Mouse (Mus musculus) MEL (cell line): Measurements from ENCODE around the gene Ror1. TPM values are rescaled to one million over a fixed set of nuclear protein-coding genes. Genes with fewer than 3 reads are reported as not detected.

Experiments used
- DNase-seq: peaks from one replicate; pipeline ENCODE4 v3.0.0; 2011; ENCODE audit warnings: low read depth, low spot score
- H3K27ac ChIP-seq: 2 replicates; pipeline ENCODE4 v1.5.1; 2012; ENCODE audit warnings: low read depth, mild to moderate bottlenecking, control low read depth, low read length, moderate library complexity; ENCODE audit not compliant: control insufficient read depth
- H3K27me3 ChIP-seq, 2 experiments: fragments of 150-350 bp in 1 of 2; sonication (generic) in 1 of 2; 2 replicates each; pipeline ENCODE4 v1.6.1; 2012; ENCODE audit warnings: low read length in 2 of 2, mild to moderate bottlenecking in 2 of 2, improper control_type of control experiment in 1 of 2, moderate library complexity in 1 of 2; ENCODE audit not compliant: insufficient read depth in 2 of 2, control insufficient read depth in 1 of 2
- H3K36me3 ChIP-seq, 2 experiments: 2 replicates each; pipeline ENCODE4 v1.6.1; 2012 to 2014; ENCODE audit warnings: low read length in 2 of 2, improper control_type of control experiment in 1 of 2, inconsistent platforms in 1 of 2, mild to moderate bottlenecking in 1 of 2; ENCODE audit not compliant: insufficient read depth in 2 of 2, control insufficient read depth in 1 of 2
- H3K4me1 ChIP-seq, 2 experiments: fragments of 150-350 bp in 1 of 2; sonication (generic) in 1 of 2; 2 replicates each; pipeline ENCODE4 v1.6.1; 2012; ENCODE audit warnings: low read length in 2 of 2, improper control_type of control experiment in 1 of 2, mild to moderate bottlenecking in 1 of 2; ENCODE audit not compliant: insufficient read depth in 2 of 2, control insufficient read depth in 1 of 2
- H3K4me3 ChIP-seq, 2 experiments: fragments of 150-350 bp in 1 of 2; sonication (generic) in 1 of 2; 2 replicates each; pipeline ENCODE4 v1.5.1; 2012; ENCODE audit warnings: low read depth in 2 of 2, low read length in 2 of 2, mild to moderate bottlenecking in 2 of 2, moderate library complexity in 2 of 2, control low read depth in 1 of 2, improper control_type of control experiment in 1 of 2; ENCODE audit not compliant: control insufficient read depth in 1 of 2, insufficient read depth in 1 of 2
- H3K79me2 ChIP-seq: 2 replicates; pipeline ENCODE4 v1.6.1; 2012; ENCODE audit warnings: mild to moderate bottlenecking, low read length, moderate library complexity; ENCODE audit not compliant: control insufficient read depth, poor library complexity, insufficient read depth
- H3K9ac ChIP-seq: 2 replicates; pipeline ENCODE4 v1.6.1; 2012; ENCODE audit warnings: low read depth, mild to moderate bottlenecking, control low read depth, low read length, moderate library complexity; ENCODE audit not compliant: control insufficient read depth, poor library complexity, severe bottlenecking
- H3K9me3 ChIP-seq: fragments of 150-350 bp; sonication (generic); replicated peaks from 2 replicates; pipeline ENCODE4 v1.6.1; 2012; ENCODE audit warnings: mild to moderate bottlenecking, low read length, improper control_type of control experiment, moderate library complexity; ENCODE audit not compliant: insufficient read depth
- BHLHE40 ChIP-seq: IDR thresholded peaks from 2 replicates; pipeline ENCODE4 v1.6.1; 2012; ENCODE audit warnings: low read depth, mild to moderate bottlenecking, inconsistent platforms, low read length, improper control_type of control experiment, borderline replicate concordance
- ETS1 ChIP-seq: IDR thresholded peaks from 2 replicates; pipeline ENCODE4 v1.6.1; 2012; ENCODE audit warnings: low read depth, mild to moderate bottlenecking, inconsistent platforms, low read length, improper control_type of control experiment, moderate library complexity
- GABPA ChIP-seq: IDR thresholded peaks from 2 replicates; pipeline ENCODE4 v1.6.1; 2012; ENCODE audit warnings: low read depth, mild to moderate bottlenecking, inconsistent platforms, low read length, improper control_type of control experiment, moderate library complexity
- GATA1 ChIP-seq: IDR thresholded peaks from 2 replicates; pipeline ENCODE4 v1.6.1; 2011; ENCODE audit warnings: low read depth, low read length, improper control_type of control experiment
- HCFC1 ChIP-seq: IDR thresholded peaks from 2 replicates; pipeline ENCODE4 v1.6.1; 2012; ENCODE audit warnings: low read depth, mild to moderate bottlenecking, inconsistent platforms, low read length, improper control_type of control experiment, moderate library complexity
- JUND ChIP-seq: IDR thresholded peaks from 2 replicates; pipeline ENCODE4 v1.6.1; 2011; ENCODE audit warnings: low read depth, mild to moderate bottlenecking, improper control_type of control experiment, low read length
- KAT2A ChIP-seq: conservative IDR thresholded peaks from 2 replicates; pipeline ENCODE4 v1.6.1; 2012; ENCODE audit warnings: low read depth, low read length, improper control_type of control experiment, inconsistent platforms
- NRF1 ChIP-seq: IDR thresholded peaks from 2 replicates; pipeline ENCODE4 v1.6.1; 2014; ENCODE audit warnings: low read depth, mild to moderate bottlenecking, inconsistent platforms, low read length, improper control_type of control experiment, moderate library complexity; ENCODE audit not compliant: poor library complexity, insufficient read depth, severe bottlenecking
- UBTF ChIP-seq: IDR thresholded peaks from 2 replicates; pipeline ENCODE4 v1.6.1; 2012; ENCODE audit warnings: low read depth, mild to moderate bottlenecking, inconsistent platforms, low read length, improper control_type of control experiment, moderate library complexity, borderline replicate concordance; ENCODE audit not compliant: insufficient read depth
- ZC3H11A ChIP-seq: IDR thresholded peaks from 2 replicates; pipeline ENCODE4 v1.6.1; 2012; ENCODE audit warnings: low read depth, mild to moderate bottlenecking, inconsistent platforms, low read length, improper control_type of control experiment
- polyA plus RNA-seq, 2 experiments: library from polyadenylated mRNA; stranded (reverse) in 1 of 2; unstranded in 1 of 2; fragments of >175 nt in 1 of 2; fragments of >200 nt in 1 of 2; gene quantifications; 2 replicates each; pipeline versions ENCODE4 v1.2.1 to v1.2.4; 2012; ENCODE audit warnings: low replicate concordance in 2 of 2, low read depth in 1 of 2; ENCODE audit not compliant: insufficient read length in 2 of 2, insufficient read depth in 1 of 2, missing spikeins in 1 of 2
- total RNA-seq: library from RNA; depleted of rRNA; stranded (reverse); fragments of 300-350 nt; gene quantifications from 2 replicates; pipeline ENCODE4 v1.2.3, GENCODE M21; 2012

Ror1 gene
- total and polyA plus RNA-seq, 3 experiments, result not detected

GRCm38 (mm10) chr4:100376163-100376562 lies 280.6 kb downstream of the Ror1 start:
- Histone ChIP-seq H3K79me2 (no peaks in the 10 kb centered on the region), H3K4me1 (no peaks in the 10 kb centered on the region), H3K27me3 (no peaks in the 10 kb centered on the region), H3K36me3 (no peaks in the 10 kb centered on the region), H3K9me3 (no peaks in the 10 kb centered on the region), H3K9ac (no peak overlapping the region), H3K27ac (no peak overlapping the region), H3K4me3 (no peak overlapping the region)
- no peak for DNase-seq
- TF ChIP-seq ETS1 (no peak), KAT2A (no peak), UBTF (no peak), JUND (no peak)

GRCm38 (mm10) chr4:100377231-100377630 lies 281.6 kb downstream of the Ror1 start:
- DNase-seq, result no peak
- H3K27ac ChIP-seq, result no peak overlapping the region
- no peak overlapping the region for H3K9ac ChIP-seq
- H3K36me3 ChIP-seq, result no peaks in the 10 kb centered on the region
- H3K9me3 ChIP-seq, result no peaks in the 10 kb centered on the region
- H3K27me3 ChIP-seq, result no peaks in the 10 kb centered on the region
- no peaks in the 10 kb centered on the region for H3K79me2 ChIP-seq
- TF ChIP-seq NRF1 (no peak), GABPA (no peak), GATA1 (no peak)
- no peak overlapping the region for H3K4me3 ChIP-seq
- no peaks in the 10 kb centered on the region for H3K4me1 ChIP-seq

- H3K9me3 ChIP-seq, result no peaks in the 10 kb centered on the region
- TF ChIP-seq HCFC1 (no peak), NRF1 (no peak)
- TF ChIP-seq, all 39 proteins: peak for 0
- Histone ChIP-seq H3K4me1 (no peaks in the 10 kb centered on the region), H3K27ac (no peak overlapping the region), H3K9ac (no peak overlapping the region), H3K27me3 (no peaks in the 10 kb centered on the region), H3K4me3 (no peak overlapping the region), H3K36me3 (no peaks in the 10 kb centered on the region), H3K79me2 (no peaks in the 10 kb centered on the region)
- no peak for DNase-seq
Observed at GRCm38 (mm10) chr4:100377996-100378395, 282.4 kb downstream of the Ror1 start.

- H3K79me2 ChIP-seq, result no peaks in the 10 kb centered on the region
- no peak overlapping the region for H3K9ac ChIP-seq
- no peak overlapping the region for H3K27ac ChIP-seq
- H3K36me3 ChIP-seq, result no peaks in the 10 kb centered on the region
- TF ChIP-seq ZC3H11A (no peak), BHLHE40 (no peak)
- no peak for DNase-seq
- no peaks in the 10 kb centered on the region; a peak in 1 of 4 replicates for H3K27me3 ChIP-seq
- no peaks in the 10 kb centered on the region for H3K9me3 ChIP-seq
- H3K4me1 ChIP-seq, result no peaks in the 10 kb centered on the region
- no peak overlapping the region for H3K4me3 ChIP-seq
Observed at GRCm38 (mm10) chr4:100381760-100382159, 286.2 kb downstream of the Ror1 start.
